Mouse (Mus musculus) yolk sac, embryonic 10.5 days (tissue): Measurements from ENCODE around the gene Aldh16a1.

Experiments
- DNase-seq: peaks from one replicate; pipeline ENCODE4 v3.0.0-alpha.2; 2017; ENCODE audit warnings: low spot score

The Aldh16a1 gene

DNA sequence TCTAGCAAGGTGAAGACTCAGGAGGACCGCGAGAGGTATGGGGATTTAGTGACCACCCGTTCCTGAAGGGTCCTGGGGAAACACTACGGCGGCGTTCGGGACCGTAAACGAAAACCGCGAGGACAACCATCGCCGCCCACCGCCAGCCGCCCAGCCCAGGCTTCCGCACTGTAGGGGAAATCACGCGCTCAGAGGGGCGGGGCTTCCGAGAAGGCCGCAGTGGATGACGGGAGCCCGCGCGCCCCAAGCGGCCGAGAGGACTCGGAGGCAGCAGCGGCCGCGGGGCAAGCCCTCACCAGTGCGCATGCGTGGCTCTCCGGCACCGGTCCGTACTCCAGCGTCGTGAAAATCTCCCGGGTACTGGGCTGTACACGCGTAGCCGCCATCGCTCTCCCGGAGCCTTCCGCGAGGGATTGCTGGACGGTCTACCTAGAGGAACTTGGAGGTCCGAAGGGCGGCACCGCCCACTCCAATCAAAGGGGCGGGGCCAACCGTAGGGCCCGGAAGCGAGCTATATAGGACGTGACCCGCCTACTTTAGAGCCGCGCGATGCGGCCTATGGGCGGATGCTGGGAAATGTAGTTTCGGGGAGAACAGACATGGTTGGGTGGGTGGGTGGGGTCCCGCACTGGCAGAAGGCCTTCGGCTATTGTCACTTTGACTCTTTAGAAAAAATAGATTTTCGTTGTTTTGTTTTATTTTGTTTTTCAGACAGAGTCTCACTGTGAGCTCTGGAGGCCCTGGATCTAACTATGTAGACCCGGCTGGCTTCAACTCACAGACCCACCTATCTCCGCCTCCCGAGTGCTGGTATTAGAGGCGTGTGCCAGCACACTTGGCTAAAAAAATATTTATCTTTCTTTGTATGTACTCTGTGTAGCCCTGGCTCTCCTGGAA lies at the start of gene Aldh16a1, which contains the start of gene Pih1d1:
TSS of gene Aldh16a1 (minus strand) at position 489 of the 897 bp plus-strand sequence.
TSS of gene Pih1d1 (plus strand) at position 208 of the 897 bp plus-strand sequence.
- DNase-seq, result peak; percentile 97

DNA sequence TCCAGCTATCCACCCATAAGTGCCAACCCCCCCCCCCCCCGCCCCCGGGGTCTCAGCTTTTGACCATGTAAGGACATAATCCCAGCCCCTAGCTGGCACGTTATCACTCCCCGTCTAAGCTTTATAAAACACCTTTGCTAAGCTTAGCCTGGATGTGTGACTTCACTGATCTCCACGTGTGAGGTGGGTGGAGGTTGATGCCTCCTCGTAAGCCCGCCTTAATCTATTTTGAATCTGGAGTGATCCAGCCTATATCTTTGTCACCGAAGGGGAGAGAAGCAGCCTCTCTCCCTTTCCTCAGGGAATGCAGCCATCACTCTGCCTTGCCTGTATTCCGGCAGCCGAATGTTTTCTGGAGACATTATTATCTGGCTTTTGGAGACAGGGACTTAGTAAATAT lies 48.3 kb upstream of the Aldh16a1 start:
- no peak for DNase-seq

DNA sequence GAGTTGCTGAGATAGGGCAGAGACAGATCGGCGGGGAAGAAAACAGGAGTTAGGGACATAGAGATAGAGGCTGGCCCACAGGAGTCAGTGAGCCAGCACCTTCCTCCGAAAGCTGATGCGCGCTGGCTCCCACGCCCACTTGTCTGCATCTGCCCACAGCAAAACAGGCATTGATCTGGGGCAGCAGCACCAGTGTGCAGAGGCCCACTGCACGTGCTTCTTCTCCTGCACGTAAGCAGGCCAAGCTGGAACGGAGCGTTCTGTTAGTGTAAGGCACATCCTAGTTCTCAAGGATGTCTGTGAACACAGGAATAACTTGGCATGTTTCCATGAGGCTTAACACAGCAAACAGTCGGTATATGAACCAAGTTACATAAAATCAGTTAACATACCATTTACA lies 44.6 kb upstream of the Aldh16a1 start:
- DNase-seq, result no peak

DNA sequence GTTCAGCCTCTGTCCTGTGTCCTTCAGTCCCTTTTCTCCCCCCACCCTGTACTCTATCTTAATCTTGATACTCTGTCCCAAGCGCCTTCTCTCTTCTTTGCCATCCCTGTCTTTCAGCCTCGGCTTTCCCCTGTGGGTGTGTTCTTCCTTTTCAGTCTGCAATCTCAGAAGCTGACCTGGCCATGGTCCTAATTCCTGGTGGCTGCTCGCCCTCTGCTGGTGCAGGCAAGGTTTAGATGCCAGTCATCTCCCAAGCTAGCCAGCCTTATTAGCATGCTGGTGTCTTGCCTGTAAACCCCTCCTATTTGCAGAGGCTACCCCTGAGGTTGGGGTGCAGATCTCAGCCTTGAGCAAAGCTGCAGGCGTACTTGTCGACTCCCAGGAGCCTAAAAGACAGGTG lies 44.1 kb upstream of the Aldh16a1 start:
- DNase-seq, result peak; percentile 54

DNA sequence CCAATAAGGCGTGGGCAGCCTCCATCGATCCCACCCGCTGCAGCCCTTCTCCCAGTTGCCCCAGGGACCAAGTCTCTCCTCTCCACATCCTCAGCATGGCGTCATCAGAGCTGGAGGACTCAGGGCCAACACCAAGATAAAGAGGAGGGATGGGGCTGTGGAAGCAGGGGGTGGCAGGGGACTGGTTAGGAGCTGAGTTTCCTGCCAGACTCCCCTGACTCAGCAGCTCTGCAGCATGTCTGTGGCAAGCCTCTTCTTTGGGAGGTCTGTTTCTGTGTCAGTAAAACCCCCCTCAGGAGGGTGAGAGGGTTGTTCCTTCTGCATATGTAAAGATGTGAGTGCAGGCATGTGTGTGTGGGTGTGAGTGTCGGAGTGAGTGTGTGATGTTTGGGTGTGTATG lies 42.6 kb upstream of the Aldh16a1 start:
- DNase-seq, result no peak

DNA sequence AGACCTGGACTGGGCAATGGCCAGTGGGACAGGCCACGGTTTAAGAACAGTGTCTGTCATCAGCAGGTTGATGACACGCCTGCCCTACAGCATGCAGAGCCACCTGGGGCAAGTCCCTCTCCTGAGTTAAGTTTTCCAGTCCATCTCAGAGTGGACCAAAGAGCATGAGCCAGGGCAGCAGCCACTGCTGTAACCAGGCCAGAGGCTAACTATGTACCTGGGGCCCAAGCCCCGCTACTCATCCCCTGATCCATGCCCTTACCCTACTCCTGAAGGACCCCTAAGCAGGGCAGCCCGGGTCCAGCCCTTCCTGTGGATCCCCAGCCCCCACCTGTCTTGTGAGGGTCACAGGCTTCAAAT lies 41.8 kb upstream of the Aldh16a1 start:
- DNase-seq, result no peak

DNA sequence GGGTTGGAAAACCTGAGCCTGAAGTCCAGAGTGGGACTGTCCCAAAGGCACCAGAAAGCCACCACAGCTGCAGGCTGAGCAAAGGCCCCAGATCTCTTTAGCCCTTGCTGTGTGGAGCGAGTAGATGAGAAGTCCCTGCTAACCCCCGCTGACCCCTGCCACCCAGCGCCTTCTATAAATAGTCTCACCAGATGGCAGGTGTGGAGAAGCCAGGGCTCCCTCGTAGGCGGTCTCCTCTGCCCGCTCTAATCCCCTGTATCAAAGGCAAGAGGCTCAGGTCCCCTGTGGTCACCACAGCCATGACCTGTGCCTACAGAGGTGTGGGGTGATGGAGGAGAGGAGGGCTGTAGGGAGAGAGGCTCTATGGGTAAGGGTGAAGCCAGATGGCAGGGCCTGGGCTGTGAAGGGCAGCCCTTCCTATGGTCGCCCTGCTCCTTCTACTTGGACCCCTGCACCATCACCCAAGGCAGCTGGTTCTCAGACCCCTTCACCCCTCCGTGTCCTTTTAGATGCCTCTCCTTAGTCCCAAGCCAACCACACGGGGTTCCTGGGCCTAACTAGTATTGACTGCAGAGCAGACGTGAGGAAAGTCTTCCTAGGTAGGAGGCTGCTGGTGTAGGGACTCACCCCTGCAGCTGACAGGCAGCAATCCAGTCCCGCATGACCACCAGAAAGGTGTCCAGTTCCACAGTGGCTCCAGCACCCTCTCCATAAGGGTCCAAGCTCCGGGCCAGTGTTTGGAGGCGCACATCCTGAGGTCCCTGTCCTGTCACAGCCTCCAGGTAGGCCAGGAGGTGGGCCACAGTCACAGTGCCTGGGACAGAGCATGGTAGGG lies 41.2 kb upstream of the Aldh16a1 start:
- DNase-seq, result no peak

DNA sequence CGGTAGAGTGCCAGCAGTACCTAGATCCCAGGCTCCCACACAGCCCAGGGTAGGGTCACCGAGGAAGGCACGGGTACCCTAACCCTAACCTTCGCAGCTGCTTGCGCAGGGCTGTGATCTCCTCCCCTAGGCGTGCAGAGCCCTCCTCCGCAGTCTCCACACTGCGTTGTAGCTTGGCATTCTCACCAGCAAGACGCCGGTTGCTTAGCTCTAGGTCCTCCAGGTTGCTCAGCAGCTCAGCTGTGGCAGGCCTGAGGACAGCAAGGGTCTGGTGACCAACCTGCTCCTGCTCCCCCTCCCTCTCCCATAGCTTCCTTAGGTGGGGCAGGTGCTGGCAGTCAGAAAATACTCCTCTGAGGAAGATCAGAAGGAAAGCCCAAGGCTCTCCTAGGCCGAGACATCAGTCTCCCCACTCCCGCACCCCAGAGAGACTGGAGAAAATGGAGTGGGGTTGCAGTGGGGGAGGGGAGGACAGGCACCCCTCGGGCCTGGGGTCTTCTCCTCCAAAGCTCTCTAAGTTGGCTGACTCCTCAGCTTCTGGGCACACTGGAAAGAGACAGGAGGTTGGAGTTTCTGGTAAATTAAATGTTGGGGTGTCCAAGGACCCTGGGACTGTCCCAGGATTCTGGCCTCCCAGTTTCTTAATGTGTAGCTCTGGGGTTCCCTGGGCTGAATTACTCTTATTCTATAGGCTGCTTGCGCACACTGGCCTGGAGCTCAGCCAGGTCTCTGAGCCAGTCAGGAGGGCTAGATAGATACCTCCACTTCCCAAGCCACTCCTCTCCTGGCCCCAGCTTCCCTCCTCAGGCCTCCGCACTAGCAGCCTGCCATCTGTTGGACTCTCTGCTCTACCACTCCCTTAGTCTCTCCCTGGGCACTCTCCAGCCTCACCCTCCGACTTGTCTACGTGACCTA lies 39.7 kb upstream of the Aldh16a1 start:
- no peak for DNase-seq

DNA sequence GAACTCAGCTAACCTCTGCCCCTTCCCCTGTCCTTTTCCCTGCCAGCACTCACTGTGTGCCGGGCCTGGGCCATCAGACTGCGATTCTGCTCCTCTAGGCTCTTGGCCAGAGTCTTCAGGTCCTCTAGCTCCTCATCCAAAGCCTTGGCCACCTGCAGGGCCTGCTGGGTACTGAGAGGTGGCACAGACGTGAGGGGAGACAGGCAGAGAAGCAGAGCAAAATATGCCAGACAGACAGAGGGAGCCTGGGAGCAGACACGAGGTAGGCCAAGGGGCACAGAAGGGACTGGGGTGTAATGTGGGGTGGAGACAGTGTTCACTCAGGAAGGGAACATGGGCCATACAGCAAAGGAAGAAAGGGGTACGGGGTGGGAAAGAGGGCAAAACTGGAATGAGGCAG lies 39.0 kb upstream of the Aldh16a1 start:
- no peak for DNase-seq

DNA sequence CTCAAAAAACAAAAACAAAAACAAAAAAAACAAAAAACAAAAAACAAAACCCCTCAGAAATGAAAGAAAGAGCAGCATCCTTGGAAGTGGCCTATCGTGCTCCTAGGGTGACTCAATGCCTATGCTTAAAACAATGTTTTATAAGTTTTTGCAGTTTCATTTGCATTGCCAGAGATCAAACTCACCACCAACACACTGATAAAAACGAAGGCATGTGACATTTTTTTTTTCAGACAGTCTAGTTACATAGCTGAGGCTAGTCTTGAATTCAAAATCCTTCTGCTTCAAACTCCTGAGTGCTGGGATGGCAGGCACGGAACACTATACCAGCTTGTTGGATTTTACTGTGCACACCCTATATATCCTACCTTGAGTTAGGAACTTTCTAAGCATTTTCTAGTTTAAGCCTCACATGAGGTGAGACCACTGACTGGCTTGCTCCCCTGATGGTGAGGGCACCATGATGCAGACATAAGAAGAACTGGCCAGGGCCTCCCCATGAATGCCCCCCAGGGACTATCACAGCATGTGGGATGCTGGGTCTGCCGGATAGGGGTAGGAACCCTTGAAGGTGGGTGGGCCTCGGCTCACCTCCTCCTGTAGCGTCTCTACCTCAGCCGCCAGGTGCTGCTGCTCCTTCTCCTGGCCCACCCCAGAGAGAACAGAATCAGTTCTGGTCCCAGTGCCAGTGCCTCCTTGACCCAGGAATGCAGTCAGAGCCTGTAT lies 38.4 kb upstream of the Aldh16a1 start:
- DNase-seq, result no peak

DNA sequence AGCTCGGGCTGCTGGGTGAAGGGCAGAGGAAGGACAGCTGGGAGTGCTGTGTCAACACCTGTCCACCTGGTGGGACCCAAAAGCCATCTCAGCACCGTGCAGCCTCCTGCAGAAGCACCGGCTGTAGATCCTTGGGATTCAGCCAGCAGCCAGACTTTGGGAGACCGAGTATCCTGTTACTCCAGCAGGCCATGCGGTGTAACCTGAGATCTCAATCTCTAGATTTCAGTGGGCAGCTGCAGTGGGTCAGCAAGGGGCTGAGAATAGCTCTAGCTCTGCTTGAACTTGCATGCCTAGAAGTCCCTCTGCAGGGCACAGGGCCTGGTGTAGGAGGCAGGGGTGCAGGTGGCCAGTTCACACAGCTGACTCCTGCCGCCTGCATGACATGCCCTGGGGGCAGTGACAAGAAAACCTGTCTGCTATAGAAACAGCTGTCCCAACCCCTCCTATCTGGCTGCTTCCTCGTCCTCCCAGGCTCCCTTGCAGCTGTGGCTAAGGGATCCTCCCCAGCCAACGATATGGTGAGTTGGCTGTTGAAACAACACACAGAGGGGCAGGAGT lies 37.5 kb upstream of the Aldh16a1 start:
- DNase-seq, result no peak

DNA sequence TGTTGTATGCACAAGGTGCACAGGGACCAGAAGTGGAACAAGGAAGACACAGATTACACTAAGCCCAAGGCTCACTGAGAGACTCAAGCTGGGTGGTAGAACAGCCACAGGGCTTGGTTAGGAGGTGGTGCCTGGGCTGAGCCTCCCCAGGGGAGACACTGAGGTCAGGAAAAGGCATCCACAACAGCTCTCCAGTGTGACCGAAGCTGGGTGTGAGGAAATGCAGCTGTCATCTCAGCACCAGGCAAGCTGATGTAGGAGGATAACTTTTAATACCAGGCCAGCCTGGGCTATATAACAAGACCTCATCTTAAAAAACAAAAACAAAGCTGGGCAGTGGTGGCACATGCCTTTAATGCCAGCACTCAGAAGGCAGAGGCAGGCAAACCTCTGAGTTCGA lies 36.8 kb upstream of the Aldh16a1 start:
- DNase-seq, result no peak

DNA sequence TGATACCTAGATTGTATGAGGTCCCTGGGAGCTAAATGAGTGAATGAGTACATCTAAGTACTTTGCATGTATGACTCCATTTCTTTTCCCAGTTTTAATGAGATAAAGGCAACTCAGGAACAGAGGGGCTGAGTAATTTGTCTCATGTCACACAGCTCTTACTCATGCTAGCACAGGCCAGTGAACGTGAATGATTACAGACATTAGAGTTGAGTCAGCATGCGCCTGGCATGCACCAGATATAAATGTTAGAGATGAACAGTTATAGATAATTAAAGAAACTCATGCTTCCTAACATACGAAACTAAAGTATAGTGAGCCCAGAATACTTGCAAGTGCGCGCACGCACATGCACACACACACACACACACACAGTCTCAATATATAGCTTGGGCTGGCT lies 35.8 kb upstream of the Aldh16a1 start:
- no peak for DNase-seq

DNA sequence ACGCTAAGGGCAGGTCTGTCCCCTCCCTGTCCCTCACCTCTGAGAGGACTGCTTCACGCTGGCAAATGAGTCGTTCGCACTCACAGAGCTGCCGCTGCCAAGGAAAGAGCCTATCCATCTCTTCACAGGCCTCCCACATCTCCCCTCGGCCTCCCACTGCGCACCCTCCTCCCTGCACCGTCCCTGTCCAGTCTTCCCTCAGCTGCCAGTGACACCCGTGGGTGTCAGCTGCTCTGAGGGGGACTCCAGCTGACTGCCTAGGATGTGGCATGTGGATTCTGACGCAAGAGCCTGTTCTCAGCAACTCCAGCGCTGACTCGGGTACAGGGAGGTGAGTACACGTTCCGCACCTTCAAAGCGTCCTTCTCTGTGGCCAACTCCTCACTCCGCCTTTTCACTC lies 35.2 kb upstream of the Aldh16a1 start:
- DNase-seq, result no peak

DNA sequence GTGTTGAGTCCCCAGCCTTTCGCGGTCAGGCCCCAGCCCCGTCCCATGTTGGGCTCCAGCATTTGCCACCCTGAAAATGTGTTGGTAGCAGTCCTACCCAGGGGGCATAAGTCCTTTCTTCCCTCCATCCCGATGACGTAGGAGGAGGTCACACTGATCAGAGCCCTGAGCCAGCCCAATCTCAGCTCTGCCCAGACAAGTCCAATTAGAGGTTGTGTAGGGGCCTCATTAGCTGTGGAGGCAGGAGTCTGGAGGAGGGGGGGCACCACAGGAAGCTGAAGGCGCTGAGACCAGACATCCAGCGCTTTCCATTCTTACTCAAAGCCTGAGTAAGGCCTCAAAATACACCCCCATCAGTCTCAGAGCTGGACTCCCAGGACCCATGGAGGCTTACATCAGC lies 31.5 kb upstream of the Aldh16a1 start:
- DNase-seq, result no peak

DNA sequence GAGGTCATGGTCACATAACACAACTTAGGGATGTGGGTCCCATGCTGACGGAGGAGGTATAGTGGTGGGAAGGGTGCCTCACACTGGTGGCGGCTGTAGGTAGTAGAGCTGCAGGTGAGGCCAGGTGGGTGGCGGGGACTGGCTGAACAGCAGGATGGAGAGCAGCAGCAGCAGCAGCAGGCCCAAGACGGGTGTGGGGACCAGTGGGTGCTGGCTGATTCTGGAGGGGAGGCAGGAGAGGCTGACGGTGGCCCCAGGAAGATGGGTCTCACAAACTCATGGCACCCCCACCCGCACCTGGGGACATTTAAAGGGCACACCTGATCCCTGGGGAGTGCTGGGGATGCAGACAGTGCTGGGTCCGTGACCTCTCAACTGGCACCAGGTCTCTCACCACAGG lies 29.3 kb upstream of the Aldh16a1 start:
- DNase-seq, result no peak

DNA sequence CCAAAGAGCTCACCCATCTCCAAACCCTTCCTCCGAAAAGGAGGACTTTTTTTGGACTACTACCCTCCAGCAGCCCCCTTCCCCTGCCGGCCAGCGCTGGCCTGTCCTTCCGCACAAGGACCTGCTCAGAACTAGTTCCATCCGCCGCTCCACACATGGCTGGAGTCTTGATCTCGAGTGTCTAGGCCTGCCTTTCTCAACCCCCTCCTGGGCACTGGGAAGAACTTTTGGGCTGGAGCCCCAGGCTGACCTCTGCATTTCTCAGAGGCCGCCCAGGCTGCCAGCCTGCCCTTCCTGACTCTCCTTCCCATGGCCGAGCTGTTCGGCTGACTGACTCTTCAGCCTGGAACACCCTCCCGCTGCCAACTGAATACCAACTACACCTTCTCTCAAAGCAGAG lies 28.2 kb upstream of the Aldh16a1 start:
- no peak for DNase-seq

DNA sequence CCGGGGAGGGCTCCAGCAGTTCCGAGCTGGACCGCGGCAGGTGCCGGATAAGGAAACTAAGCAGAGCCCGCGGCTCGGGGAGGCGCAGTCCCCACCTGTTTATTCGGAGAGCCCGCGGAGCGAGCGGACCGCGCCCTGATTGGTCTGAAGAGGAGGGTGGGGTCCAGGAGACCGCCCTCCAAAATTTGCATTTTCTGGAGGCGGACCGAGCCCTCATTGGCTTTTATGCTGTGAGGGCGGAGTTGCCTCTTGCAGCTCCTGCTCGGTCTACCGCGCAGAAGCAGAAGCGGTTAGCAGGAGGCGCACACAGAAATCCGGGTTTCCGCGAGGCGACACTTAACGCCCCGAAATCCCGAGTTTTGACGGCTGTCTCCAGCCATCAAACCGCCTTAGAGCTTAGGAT lies 27.8 kb upstream of the Aldh16a1 start:
- DNase-seq, result peak; percentile 84

DNA sequence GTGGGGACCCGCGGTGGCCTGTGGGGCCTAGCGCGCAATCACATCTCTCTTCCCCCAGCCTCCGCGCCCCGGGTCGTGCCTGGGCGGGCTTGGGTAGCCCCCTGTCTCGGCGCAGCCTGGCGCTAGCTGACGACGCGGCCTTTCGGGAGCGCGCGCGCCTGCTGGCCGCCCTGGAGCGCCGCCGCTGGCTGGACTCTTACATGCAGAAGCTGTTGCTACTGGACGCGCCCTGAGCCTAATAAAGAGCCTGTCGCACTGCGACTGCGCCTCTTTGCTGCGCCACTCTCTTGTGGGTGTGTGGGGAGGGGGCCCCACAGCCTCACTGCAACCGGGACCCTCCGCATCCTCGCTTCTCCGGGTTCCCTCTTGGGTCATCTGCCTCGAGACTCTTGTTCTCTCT lies 27.2 kb upstream of the Aldh16a1 start:
- DNase-seq, result no peak

DNA sequence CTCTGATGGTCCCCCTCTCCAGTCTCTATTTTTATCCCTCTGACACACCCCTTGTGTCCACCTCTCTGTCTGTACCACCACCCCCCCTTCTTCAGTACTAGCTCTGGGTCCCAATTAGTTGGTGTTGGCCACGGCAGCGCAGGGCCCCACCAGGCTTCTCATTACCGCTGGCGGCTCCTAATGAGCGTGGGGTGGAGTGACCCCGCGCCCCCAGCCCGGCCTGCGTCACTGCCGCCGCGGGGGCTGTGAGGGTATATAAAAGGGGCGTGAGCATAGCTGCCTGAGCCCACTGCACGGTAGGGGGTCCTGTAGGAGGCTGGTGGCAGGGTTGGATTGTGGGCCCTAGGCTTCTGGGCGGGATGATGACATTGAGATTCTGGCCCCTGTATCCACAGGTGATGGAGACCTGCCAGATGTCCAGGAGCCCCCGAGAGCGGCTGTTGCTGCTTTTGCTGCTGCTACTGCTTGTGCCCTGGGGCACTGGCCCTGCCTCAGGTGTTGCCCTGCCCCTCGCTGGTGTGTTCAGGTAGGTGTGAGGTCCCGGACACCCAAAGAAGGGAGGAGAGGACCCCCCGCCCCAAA lies 26.6 kb upstream of the Aldh16a1 start, which contains the start of gene Pth2:
TSS of gene Pth2 (plus strand) at position 100 of the 582 bp plus-strand sequence.
- no peak for DNase-seq

DNA sequence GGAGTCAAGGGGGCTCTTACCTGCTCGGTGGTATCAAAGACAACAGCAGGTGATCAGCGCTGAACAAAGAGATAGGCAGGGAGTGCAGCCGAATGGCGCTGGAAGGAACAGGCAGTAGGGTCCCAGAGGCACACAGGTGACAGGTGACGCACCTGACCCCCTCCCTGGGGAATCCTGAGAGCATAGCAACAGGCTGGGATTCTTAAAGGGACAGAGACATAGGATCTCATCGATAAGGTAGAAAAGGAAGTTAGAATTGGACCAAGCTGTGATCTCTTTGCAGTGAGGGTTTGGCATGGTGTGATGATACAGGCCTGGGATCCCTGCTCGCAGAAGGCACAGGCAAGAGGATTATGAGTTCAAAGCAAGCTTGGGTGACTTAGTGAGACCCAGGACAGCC lies 25.1 kb upstream of the Aldh16a1 start, which contains the start of gene Gfy:
TSS of gene Gfy (minus strand) at position 101 of the 400 bp plus-strand sequence.
- no peak for DNase-seq
